Mouse (Mus musculus) stomach, postnatal 0 days (tissue): ENCODE data around the gene Olfr1126.

ENCODE experiments used
- CTCF ChIP-seq: IDR thresholded peaks from 2 replicates; pipeline ENCODE4 v1.5.1; 2016; ENCODE audit warnings: antibody characterized with exemption, low read depth, mild to moderate bottlenecking, moderate library complexity
- EP300 ChIP-seq: optimal IDR thresholded peaks from 2 replicates; pipeline ENCODE3; 2016; ENCODE audit warnings: antibody characterized with exemption

DNA sequence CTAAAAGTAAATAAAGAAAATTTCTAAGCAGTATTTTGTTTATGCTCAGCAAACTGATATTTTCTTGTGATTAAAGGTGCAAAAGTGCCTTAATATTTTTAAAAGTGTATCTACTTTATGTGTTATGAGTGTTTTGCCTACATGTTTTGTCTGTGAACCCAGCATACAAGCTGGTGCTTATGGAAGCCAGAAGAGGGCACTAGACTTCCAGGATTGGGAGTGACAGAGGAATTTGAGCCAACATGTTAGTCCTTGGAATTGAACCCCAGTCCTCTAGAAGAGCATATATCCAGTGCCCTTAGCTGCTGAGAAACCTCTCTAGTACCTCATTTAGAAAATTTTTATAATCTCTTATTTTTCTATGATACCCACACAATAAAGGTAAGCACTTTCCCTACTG, 26.4 kb downstream of the Olfr1126 start:
- TF ChIP-seq EP300 = no peak
- TF ChIP-seq CTCF = 0 out of 2 replicates have a peak, but pooled peaks have one; percentile 13
